Mouse (Mus musculus): ENCODE data around the gene Spata25.

- no peak for TF ChIP-seq CTCF (IDR thresholded peaks at IDR 0.05; ENCODE audit: extremely low read depth, insufficient read depth, insufficient read length, insufficient replicate concordance)
- TF ChIP-seq POLR2A (IDR thresholded peaks at IDR 0.05; ENCODE audit: low read depth, low read length) = no peak
These were observed 25.0 kb downstream of the Spata25 start for GRCm38 (mm10) chr2:164803201-164803920.

All from spleen, adult 2 months (tissue).